Mouse (Mus musculus) ES-Bruce4 (cell line): ENCODE data around the gene Txlnb. TPM values are rescaled to one million over a fixed set of nuclear protein-coding genes. Genes with fewer than 3 reads are reported as not detected.
"Not testable (repeated sequence)": the region's sequence is repeated elsewhere in the genome, so short reads cannot be mapped to it uniquely, and the experiment has no call there.

Source experiments
- H3K27ac ChIP-seq: 2 replicates; pipeline ENCODE4 v1.5.1; 2012; ENCODE audit warnings: low read length, inconsistent platforms; ENCODE audit not compliant: insufficient read depth
- H3K27me3 ChIP-seq: 2 replicates; pipeline ENCODE4 v1.6.1; 2012; ENCODE audit warnings: mild to moderate bottlenecking, low read length, inconsistent platforms; ENCODE audit not compliant: control insufficient read depth, poor library complexity, insufficient read depth, severe bottlenecking
- H3K36me3 ChIP-seq: 2 replicates; pipeline ENCODE4 v1.6.1; 2012; ENCODE audit warnings: inconsistent platforms, mild to moderate bottlenecking, low read length, moderate library complexity; ENCODE audit not compliant: control insufficient read depth, poor library complexity, insufficient read depth, severe bottlenecking
- H3K4me1 ChIP-seq: one replicate; pipeline ENCODE4 v1.8.1; 2011; ENCODE audit warnings: low read length; ENCODE audit not compliant: control insufficient read depth, insufficient read depth
- H3K4me3 ChIP-seq: 2 replicates; pipeline ENCODE4 v1.5.1; 2011; ENCODE audit warnings: low read depth, mild to moderate bottlenecking, low read length
- H3K9ac ChIP-seq: 2 replicates; pipeline ENCODE4 v1.6.1; 2012; ENCODE audit warnings: low read depth, mild to moderate bottlenecking, inconsistent platforms; ENCODE audit not compliant: poor library complexity, severe bottlenecking
- H3K9me3 ChIP-seq: replicated peaks from 2 replicates; pipeline ENCODE4 v1.6.1; 2012; ENCODE audit warnings: mild to moderate bottlenecking, low read length, inconsistent platforms; ENCODE audit not compliant: control insufficient read depth, poor library complexity, insufficient read depth, severe bottlenecking
- CTCF ChIP-seq: IDR thresholded peaks from one replicate; pipeline ENCODE4 v1.8.1; 2011; ENCODE audit warnings: low read depth, low read length
- EP300 ChIP-seq: IDR thresholded peaks from 2 replicates; pipeline ENCODE4 v1.6.1; 2011; ENCODE audit warnings: low read depth, low read length; ENCODE audit not compliant: insufficient read depth
- POLR2A ChIP-seq: IDR thresholded peaks from one replicate; pipeline ENCODE4 v1.8.1; 2011; ENCODE audit warnings: low read length; ENCODE audit not compliant: insufficient read depth
- polyA plus RNA-seq: library from polyadenylated mRNA; stranded (reverse); fragments of >200 nt; gene quantifications from 2 replicates; pipeline ENCODE4 v1.2.4, GENCODE M21; 2011; ENCODE audit warnings: low read depth; ENCODE audit not compliant: missing spikeins, insufficient read depth, insufficient read length

Gene Txlnb
- polyA plus RNA-seq, 1 experiment = 1.7 TPM

DNA sequence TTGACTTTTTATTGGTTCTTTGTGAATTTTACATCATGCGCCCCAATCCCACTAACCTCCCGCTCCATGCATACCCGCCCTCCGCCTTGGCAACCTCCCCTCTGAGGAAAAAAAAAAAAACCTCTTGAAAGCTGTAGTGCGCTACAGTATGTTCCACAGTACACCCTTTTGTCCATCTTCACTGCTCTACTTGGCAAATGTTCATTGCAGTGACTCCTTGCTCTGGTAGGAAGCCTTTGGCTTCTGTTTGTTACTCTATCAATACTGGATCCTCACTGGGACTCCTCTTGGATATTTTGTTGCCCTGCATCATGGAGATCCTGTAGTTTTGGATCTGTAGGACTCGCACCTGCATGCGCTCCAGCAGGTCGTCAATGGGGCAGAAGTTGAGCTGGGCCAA, 33.1 kb upstream of the Txlnb start:
- H3K4me3 ChIP-seq = no peak overlapping the region
- H3K27ac ChIP-seq = no peak overlapping the region
- no peaks in the 10 kb centered on the region for H3K27me3 ChIP-seq
- no peaks in the 10 kb centered on the region for H3K4me1 ChIP-seq
- H3K9me3 ChIP-seq = no peaks in the 10 kb centered on the region
- TF ChIP-seq CTCF (no peak), EP300 (no peak), POLR2A (no peak)
- no peaks in the 10 kb centered on the region for H3K36me3 ChIP-seq
- H3K9ac ChIP-seq = no peak overlapping the region

DNA sequence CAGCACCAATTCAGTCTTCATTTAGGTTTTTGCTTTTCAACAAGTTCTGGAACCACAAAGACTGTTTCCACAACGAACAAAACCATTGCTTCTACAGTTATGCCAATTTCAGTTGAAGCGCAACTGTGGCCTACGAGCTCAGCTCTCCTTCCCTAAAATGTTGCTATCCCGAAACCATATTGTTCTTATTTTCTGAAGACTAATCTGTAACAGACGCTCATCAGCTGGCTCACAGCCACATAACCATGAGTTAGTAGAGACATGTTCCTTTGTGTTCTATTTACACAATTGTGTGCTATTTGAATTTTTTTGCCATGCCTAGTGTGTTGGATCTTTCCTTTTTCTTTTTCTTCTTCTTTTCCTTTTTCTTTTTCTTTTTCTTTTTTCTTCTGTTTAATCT, 26.2 kb upstream of the Txlnb start:
- no peaks in the 10 kb centered on the region for H3K36me3 ChIP-seq
- H3K4me1 ChIP-seq = no peaks in the 10 kb centered on the region
- H3K4me3 ChIP-seq = no peak overlapping the region
- H3K9ac ChIP-seq = no peak overlapping the region
- H3K9me3 ChIP-seq = no peaks in the 10 kb centered on the region
- no peaks in the 10 kb centered on the region for H3K27me3 ChIP-seq
- TF ChIP-seq EP300 (no peak), POLR2A (no peak), CTCF (no peak)
- no peak overlapping the region for H3K27ac ChIP-seq

DNA sequence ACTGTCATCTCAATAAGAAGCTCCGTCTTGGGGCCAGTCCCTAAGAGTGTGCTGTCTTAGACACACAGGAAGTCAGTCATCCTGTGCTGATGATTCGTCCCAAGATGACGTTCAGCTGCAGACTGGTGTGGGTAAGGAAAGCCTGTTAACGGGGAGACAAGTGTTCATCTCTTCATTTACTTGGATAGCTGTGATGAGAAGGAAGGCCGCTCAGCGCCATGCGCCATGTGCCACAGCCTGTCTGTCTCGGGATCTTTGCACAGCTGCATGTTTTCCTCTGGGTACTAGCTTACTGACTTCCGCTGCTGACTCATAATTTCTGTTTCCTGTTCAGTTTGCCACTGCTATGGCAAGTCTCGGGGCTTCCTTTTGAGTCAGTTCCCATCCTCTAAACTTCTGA, 23.7 kb upstream of the Txlnb start:
- H3K27me3 ChIP-seq = no peaks in the 10 kb centered on the region
- no peak overlapping the region for H3K4me3 ChIP-seq
- no peak overlapping the region for H3K9ac ChIP-seq
- H3K4me1 ChIP-seq = no peaks in the 10 kb centered on the region
- no peaks in the 10 kb centered on the region for H3K36me3 ChIP-seq
- H3K27ac ChIP-seq = no peak overlapping the region
- TF ChIP-seq EP300 (no peak), POLR2A (no peak), CTCF (no peak)
- H3K9me3 ChIP-seq = no peaks in the 10 kb centered on the region

DNA sequence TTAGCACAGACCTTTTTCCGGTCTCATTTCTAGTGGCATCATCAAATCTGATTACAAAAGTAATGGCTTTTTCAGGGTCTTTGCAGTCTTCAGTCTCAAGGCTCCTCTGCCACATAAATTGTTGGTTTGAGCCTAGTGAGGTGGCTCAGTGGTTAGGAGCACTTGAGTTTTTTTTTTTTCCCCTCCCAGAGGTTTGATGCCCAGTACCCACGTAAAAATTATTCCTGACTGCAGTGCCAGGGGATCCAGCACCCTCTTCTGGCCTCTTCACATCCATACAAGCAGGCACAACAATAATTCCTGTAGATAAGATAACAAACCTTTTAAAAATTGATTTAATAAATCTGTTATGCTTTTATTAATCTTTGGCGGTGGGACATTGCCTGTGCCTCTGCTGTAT, 21.7 kb upstream of the Txlnb start:
- no peak overlapping the region for H3K9ac ChIP-seq
- H3K4me1 ChIP-seq = no peaks in the 10 kb centered on the region
- H3K4me3 ChIP-seq = no peak overlapping the region
- TF ChIP-seq EP300 = no peak
- no peak for TF ChIP-seq CTCF
- no peak for TF ChIP-seq POLR2A
- H3K27me3 ChIP-seq = no peaks in the 10 kb centered on the region
- no peak overlapping the region for H3K27ac ChIP-seq
- no peaks in the 10 kb centered on the region for H3K9me3 ChIP-seq
- H3K36me3 ChIP-seq = no peaks in the 10 kb centered on the region

DNA sequence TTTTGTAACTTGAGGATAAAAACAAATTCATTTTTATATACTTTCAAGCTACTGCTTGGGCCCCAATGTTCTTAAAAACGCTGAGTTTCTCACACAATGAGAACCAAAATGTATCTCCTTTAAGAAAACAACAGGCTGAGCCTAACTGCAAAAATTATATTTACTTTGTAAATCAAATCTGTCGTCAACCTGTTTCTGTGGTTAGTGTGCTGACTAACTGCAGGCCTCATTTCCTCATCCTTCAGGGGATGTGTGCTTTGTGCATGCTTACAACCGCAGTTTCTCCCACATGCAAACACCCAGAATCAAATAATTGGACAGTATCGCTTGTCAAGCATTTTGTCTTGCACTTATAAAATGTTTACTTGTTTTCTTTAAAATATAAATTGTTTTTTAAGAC, 20.9 kb upstream of the Txlnb start:
- TF ChIP-seq EP300 (no peak), CTCF (no peak), POLR2A (no peak)
- Histone ChIP-seq H3K36me3 (no peaks in the 10 kb centered on the region), H3K4me1 (no peaks in the 10 kb centered on the region), H3K9ac (no peak overlapping the region), H3K27me3 (no peaks in the 10 kb centered on the region), H3K9me3 (no peaks in the 10 kb centered on the region), H3K27ac (no peak overlapping the region), H3K4me3 (no peak overlapping the region)

DNA sequence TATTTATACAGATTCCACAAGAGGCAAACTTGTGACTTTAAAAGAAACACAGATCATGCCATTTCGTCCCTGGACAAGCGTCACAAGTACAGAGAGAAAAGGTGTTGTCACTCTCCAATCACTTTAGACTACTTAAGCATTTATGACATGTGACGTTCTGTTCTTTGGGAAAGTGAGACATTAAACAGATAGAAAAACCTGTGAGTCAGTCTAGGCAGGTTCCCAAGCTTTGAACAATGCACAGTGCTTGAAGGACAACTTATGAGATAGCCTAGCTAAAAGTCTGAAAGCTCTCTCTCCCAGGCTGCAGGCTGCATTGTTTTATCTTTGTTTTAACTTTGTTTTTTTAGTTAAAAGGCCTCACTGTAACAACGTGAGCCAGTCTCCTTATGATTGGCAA, 19.3 kb upstream of the Txlnb start:
- H3K27ac ChIP-seq = not testable (repeated sequence)

DNA sequence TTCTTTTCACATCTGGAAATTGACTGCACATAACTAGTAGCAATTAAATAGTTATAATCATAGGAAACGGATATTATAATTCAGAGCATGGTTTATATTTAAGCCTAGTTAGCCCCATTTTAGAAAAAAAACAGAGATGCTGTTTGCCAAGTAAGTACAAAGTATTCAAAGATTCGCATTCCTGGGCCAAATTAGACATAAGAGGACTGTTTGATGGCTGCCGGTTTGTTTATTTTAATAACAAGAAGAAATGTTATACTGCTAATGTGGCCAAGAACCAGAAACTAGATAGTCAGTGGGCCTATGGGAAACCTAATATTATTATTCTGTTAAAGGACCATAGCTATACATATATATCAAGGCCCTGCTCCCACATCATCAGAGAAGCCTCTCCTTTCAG, 9.3 kb upstream of the Txlnb start:
- H3K9ac ChIP-seq = no peak overlapping the region
- H3K36me3 ChIP-seq = no peaks in the 10 kb centered on the region
- no peak overlapping the region for H3K27ac ChIP-seq
- no peaks in the 10 kb centered on the region for H3K9me3 ChIP-seq
- no peak for TF ChIP-seq POLR2A
- no peak for TF ChIP-seq EP300
- no peak for TF ChIP-seq CTCF
- no peaks in the 10 kb centered on the region for H3K4me1 ChIP-seq
- no peak overlapping the region for H3K4me3 ChIP-seq
- no peaks in the 10 kb centered on the region for H3K27me3 ChIP-seq

More for the DNA sequence above, 19.3 kb upstream of the Txlnb start:
- H3K36me3 ChIP-seq, H3K4me3 ChIP-seq, H3K27me3 ChIP-seq, H3K4me1 ChIP-seq, H3K9me3 ChIP-seq, H3K9ac ChIP-seq: not testable (repeated sequence)
